Mouse (Mus musculus): ENCODE measurements at regions not wholly inside any gene's neighbourhood (a gene's known extent, or its start where the extent isn't known, plus 50 kb on each side); places are given as distances from the start of the nearest gene placed in this dataset.

- TF ChIP-seq ZNF384 (IDR thresholded peaks at IDR 0.05; ENCODE audit: low read depth, low read length): no peak
- no peak for TF ChIP-seq MAFK (IDR thresholded peaks at IDR 0.05; ENCODE audit: insufficient read depth, low read depth, low read length)
- TF ChIP-seq HCFC1 (IDR thresholded peaks at IDR 0.05; ENCODE audit: borderline replicate concordance, insufficient read depth, low read length): no peak
- no peak for TF ChIP-seq ZC3H11A (IDR thresholded peaks at IDR 0.05; ENCODE audit: borderline replicate concordance, low read depth, low read length)
- TF ChIP-seq CHD2 (IDR thresholded peaks at IDR 0.05; ENCODE audit: low read depth, low read length): no peak
Measured at GRCm38 (mm10) chr3:132269641-132270040, 184.5 kb downstream of the Dkk2 start.

Data from ES-E14 (cell line).